Mouse (Mus musculus) forebrain, embryonic 14.5 days (tissue): Measurements from ENCODE around the gene Krtap17-1. TPM values are rescaled to one million over a fixed set of nuclear protein-coding genes. Genes with fewer than 3 reads are reported as not detected.

ENCODE experiments used
- ATAC-seq: fragments of 200-750 bp; cut with Nextera tagmentation; 2 replicates; pipeline ENCODE4 v1.8.0; 2017; ENCODE audit warnings: mild to moderate bottlenecking, moderate library complexity
- DNase-seq: peaks from one replicate; pipeline ENCODE4 v3.0.0-alpha.2; 2015; ENCODE audit warnings: low spot score
- H3K27ac ChIP-seq: fragments of 300-500 bp; sonication (generic); 2 replicates; pipeline ENCODE4 v1.5.1; 2014; ENCODE audit warnings: low read depth, mild to moderate bottlenecking, control low read depth, low read length, moderate library complexity
- H3K27me3 ChIP-seq: fragments of 300-500 bp; sonication (generic); replicated peaks from 2 replicates; pipeline ENCODE4 v1.6.1; 2014; ENCODE audit warnings: low read length, control low read depth, mixed read lengths; ENCODE audit not compliant: control insufficient read depth, insufficient read depth
- H3K36me3 ChIP-seq: fragments of 300-500 bp; sonication (generic); 2 replicates; pipeline ENCODE4 v1.6.1; 2014; ENCODE audit warnings: low read length, control low read depth; ENCODE audit not compliant: control insufficient read depth, insufficient read depth
- H3K4me1 ChIP-seq: fragments of 300-500 bp; sonication (generic); 2 replicates; pipeline ENCODE4 v1.6.1; 2014; ENCODE audit warnings: antibody characterized with exemption, low read length, control low read depth; ENCODE audit not compliant: control insufficient read depth, insufficient read depth
- H3K4me2 ChIP-seq: fragments of 300-500 bp; sonication (generic); 2 replicates; pipeline ENCODE4 v1.6.1; 2014; ENCODE audit warnings: mild to moderate bottlenecking, control low read depth, low read length
- H3K4me3 ChIP-seq: fragments of 300-500 bp; sonication (generic); 2 replicates; pipeline ENCODE4 v1.5.1; 2014; ENCODE audit warnings: low read depth, low read length, control low read depth
- H3K9ac ChIP-seq: fragments of 300-500 bp; sonication (generic); 2 replicates; pipeline ENCODE4 v1.6.1; 2014; ENCODE audit warnings: mild to moderate bottlenecking, low read length, control low read depth, moderate library complexity
- H3K9me3 ChIP-seq: fragments of 300-500 bp; sonication (generic); replicated peaks from 2 replicates; pipeline ENCODE4 v1.6.1; 2016; ENCODE audit warnings: low read length, control low read depth, mixed read lengths; ENCODE audit not compliant: control insufficient read depth
- WGBS: fragments of 180-500 bp; shearing (Covaris S2); extraction: QIAGEN DNeasy Blood & Tissue Kit; methylation state at CpG from one replicate; pipeline ENCODE4 v1.1.7; 2014; 5-methylcytosine and 5-hydroxymethylcytosine counted together
- polyA plus RNA-seq: library from polyadenylated mRNA; unstranded; fragments of >200 nt; fragmentation: Nextera tagmentation; extraction: Ambion mirVana; gene quantifications from 2 replicates; pipeline ENCODE4 v1.2.1, GENCODE M21; 2014

The Krtap17-1 gene
- polyA plus RNA-seq, 1 experiment from 2014 or later = not detected

GRCm38 (mm10) chr11:100006624-100007023 is 12.8 kb upstream of the Krtap17-1 start:
- DNase-seq (no peak), ATAC-seq (no peak)
- H3K4me2 ChIP-seq = no peak overlapping the region
- no peaks in the 10 kb centered on the region for H3K36me3 ChIP-seq
- no peak overlapping the region for H3K4me3 ChIP-seq
- H3K4me1 ChIP-seq = no peaks in the 10 kb centered on the region
- H3K9me3 ChIP-seq = no peaks in the 10 kb centered on the region
- no peak overlapping the region for H3K9ac ChIP-seq
- H3K27me3 ChIP-seq = no peaks in the 10 kb centered on the region
- 51% methylated on average over 3 of the region's 3 CpGs for WGBS
- H3K27ac ChIP-seq = no peak overlapping the region

- no peak overlapping the region for H3K27ac ChIP-seq
- H3K9ac ChIP-seq = no peak overlapping the region
- H3K4me3 ChIP-seq = no peak overlapping the region
- no peaks in the 10 kb centered on the region for H3K36me3 ChIP-seq
- no peaks in the 10 kb centered on the region for H3K4me1 ChIP-seq
- WGBS = 90% methylated on average over 8 of the region's 8 CpGs
- no peak overlapping the region for H3K4me2 ChIP-seq
- no peak for ATAC-seq
- DNase-seq = no peak
- no peaks in the 10 kb centered on the region for H3K9me3 ChIP-seq
- no peaks in the 10 kb centered on the region for H3K27me3 ChIP-seq
Measured at GRCm38 (mm10) chr11:100005905-100006304, 12.1 kb upstream of the Krtap17-1 start.

- no peak for ATAC-seq
- H3K27me3 ChIP-seq = no peaks in the 10 kb centered on the region
- no peak overlapping the region for H3K4me3 ChIP-seq
- H3K4me2 ChIP-seq = no peak overlapping the region
- no peaks in the 10 kb centered on the region for H3K36me3 ChIP-seq
- H3K9ac ChIP-seq = no peak overlapping the region
- H3K27ac ChIP-seq = no peak overlapping the region
- DNase-seq = peak; percentile 65
- no peaks in the 10 kb centered on the region for H3K9me3 ChIP-seq
- 26% methylated on average over 6 of the region's 6 CpGs for WGBS
- no peaks in the 10 kb centered on the region for H3K4me1 ChIP-seq
Measured at GRCm38 (mm10) chr11:100004846-100005245, 11.1 kb upstream of the Krtap17-1 start.

GRCm38 (mm10) chr11:99999091-99999490 is 5.3 kb upstream of the Krtap17-1 start:
- 93% methylated on average over 7 of the region's 7 CpGs for WGBS
- Histone ChIP-seq H3K4me2 (no peak overlapping the region), H3K36me3 (no peaks in the 10 kb centered on the region), H3K9ac (no peak overlapping the region), H3K9me3 (no peaks in the 10 kb centered on the region), H3K27me3 (no peaks in the 10 kb centered on the region), H3K27ac (no peak overlapping the region), H3K4me1 (no peaks in the 10 kb centered on the region), H3K4me3 (no peak overlapping the region)
- DNase-seq (no peak), ATAC-seq (no peak)

GRCm38 (mm10) chr11:99994384-99994661 is 529 bp upstream of the Krtap17-1 start:
- ATAC-seq (no peak), DNase-seq (no peak)
- no peak overlapping the region for H3K4me2 ChIP-seq
- H3K9me3 ChIP-seq = no peaks in the 10 kb centered on the region
- H3K4me3 ChIP-seq = no peak overlapping the region
- no peak overlapping the region for H3K9ac ChIP-seq
- no peak overlapping the region for H3K27ac ChIP-seq
- WGBS = 80% methylated on average over 4 of the region's 4 CpGs
- H3K27me3 ChIP-seq = no peaks in the 10 kb centered on the region
- no peaks in the 10 kb centered on the region for H3K36me3 ChIP-seq
- H3K4me1 ChIP-seq = no peaks in the 10 kb centered on the region

- H3K36me3 ChIP-seq = no peaks in the 10 kb centered on the region
Measured at GRCm38 (mm10) chr11:99990571-99990970, 3.2 kb downstream of the Krtap17-1 start.

GRCm38 (mm10) chr11:99989881-99990405 is 3.9 kb downstream of the Krtap17-1 start:
- H3K27me3 ChIP-seq = no peaks in the 10 kb centered on the region
- H3K4me2 ChIP-seq = no peak overlapping the region
- DNase-seq = no peak
- no peak overlapping the region for H3K4me3 ChIP-seq
- no peaks in the 10 kb centered on the region for H3K9me3 ChIP-seq
- no peak overlapping the region for H3K27ac ChIP-seq
- no peaks in the 10 kb centered on the region for H3K36me3 ChIP-seq
- no peaks in the 10 kb centered on the region for H3K4me1 ChIP-seq
- ATAC-seq = no peak
- H3K9ac ChIP-seq = no peak overlapping the region
- WGBS = 81% methylated on average over 6 of the region's 6 CpGs

More at GRCm38 (mm10) chr11:99990571-99990970, 3.2 kb downstream of the Krtap17-1 start:
- DNase-seq (peak; percentile 41), ATAC-seq (no peak)
- WGBS = 64% methylated on average over 3 of the region's 3 CpGs
- Histone ChIP-seq H3K4me2 (no peak overlapping the region), H3K9ac (no peak overlapping the region), H3K27me3 (no peaks in the 10 kb centered on the region), H3K4me3 (no peak overlapping the region), H3K9me3 (no peaks in the 10 kb centered on the region), H3K27ac (no peak overlapping the region), H3K4me1 (no peaks in the 10 kb centered on the region)

GRCm38 (mm10) chr11:99988530-99988929 is 5.3 kb downstream of the Krtap17-1 start:
- DNase-seq (no peak), ATAC-seq (no peak)
- no peak overlapping the region for H3K27ac ChIP-seq
- 88% methylated on average over 3 of the region's 3 CpGs for WGBS
- H3K4me3 ChIP-seq = no peak overlapping the region
- H3K9ac ChIP-seq = no peak overlapping the region
- H3K4me2 ChIP-seq = no peak overlapping the region
- H3K27me3 ChIP-seq = no peaks in the 10 kb centered on the region
- no peaks in the 10 kb centered on the region for H3K36me3 ChIP-seq
- H3K4me1 ChIP-seq = no peaks in the 10 kb centered on the region
- no peaks in the 10 kb centered on the region for H3K9me3 ChIP-seq

- WGBS = 84% methylated on average over 8 of the region's 8 CpGs
Measured at GRCm38 (mm10) chr11:99986180-99986647, 7.6 kb downstream of the Krtap17-1 start, which contains the start of gene Krtap16-1. Krtap16-1 (minus strand) TSS chr11:99986597.

More at GRCm38 (mm10) chr11:99986180-99986647, 7.6 kb downstream of the Krtap17-1 start, which contains the start of gene Krtap16-1:
- H3K4me3 ChIP-seq = no peak within 1 kb of the TSS
- no peaks in the 10 kb centered on the region for H3K36me3 ChIP-seq
- no peak for DNase-seq
- no peaks in the 10 kb centered on the region for H3K27me3 ChIP-seq
- ATAC-seq = 0 out of 2 replicates have a peak, but pooled peaks have one; percentile 4
- H3K9me3 ChIP-seq = no peaks in the 10 kb centered on the region
- H3K4me2 ChIP-seq = no peak within 1 kb of the TSS
- no peaks in the 10 kb centered on the region for H3K4me1 ChIP-seq
- H3K27ac ChIP-seq = peak within 1 kb of the TSS; percentile 63; the same call in 1 of the 2 replicates
- H3K9ac ChIP-seq = no peak within 1 kb of the TSS
